Mouse (Mus musculus) ES-E14 (cell line): ENCODE data around the gene Gldc.

Source experiments
- CHD2 ChIP-seq: IDR thresholded peaks from 2 replicates; pipeline ENCODE4 v1.6.1; 2014; ENCODE audit warnings: mild to moderate bottlenecking, low read depth, low read length, inconsistent platforms
- HCFC1 ChIP-seq: IDR thresholded peaks from 2 replicates; pipeline ENCODE4 v1.6.1; 2012; ENCODE audit warnings: low read length, inconsistent platforms, borderline replicate concordance; ENCODE audit not compliant: insufficient read depth
- MAFK ChIP-seq: IDR thresholded peaks from 2 replicates; pipeline ENCODE4 v1.6.1; 2014; ENCODE audit warnings: mild to moderate bottlenecking, low read depth, low read length, inconsistent platforms; ENCODE audit not compliant: insufficient read depth
- ZC3H11A ChIP-seq: IDR thresholded peaks from 2 replicates; pipeline ENCODE4 v1.6.1; 2012; ENCODE audit warnings: low read depth, mild to moderate bottlenecking, inconsistent platforms, low read length, borderline replicate concordance
- ZNF384 ChIP-seq: IDR thresholded peaks from 2 replicates; pipeline ENCODE4 v1.6.1; 2012; ENCODE audit warnings: low read depth, low read length, inconsistent platforms

DNA sequence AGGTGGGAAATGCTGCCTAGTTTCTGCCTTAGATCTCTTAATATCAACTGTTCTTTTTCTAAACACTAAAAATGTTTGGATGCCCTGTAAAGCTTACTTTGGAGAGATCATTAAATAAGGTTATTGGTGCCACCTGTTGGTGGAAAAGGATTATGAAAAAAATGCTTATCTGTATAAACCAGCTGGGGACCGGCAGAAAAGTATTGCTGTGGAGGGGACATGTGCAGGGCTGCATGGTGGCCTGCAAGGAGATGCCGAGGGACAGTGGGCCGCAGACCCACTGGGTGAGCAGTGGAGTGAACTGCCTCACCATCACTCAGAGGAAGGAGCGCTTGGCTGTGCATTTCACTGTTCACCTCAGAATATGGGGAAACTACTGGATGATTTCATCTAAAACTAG, 47.1 kb downstream of the Gldc start:
- TF ChIP-seq ZNF384: no peak
- no peak for TF ChIP-seq HCFC1
- TF ChIP-seq MAFK: no peak
- TF ChIP-seq CHD2: no peak
- no peak for TF ChIP-seq ZC3H11A
